Mouse (Mus musculus): ENCODE data around the gene Dguok. TPM values are rescaled to one million over a fixed set of nuclear protein-coding genes. Genes with fewer than 3 reads are reported as not detected.

Gene Dguok
- polyA plus RNA-seq, 1 experiment from 2014 or later = 72.2 TPM

GRCm38 (mm10) chr6:83439119-83439767, 67.5 kb downstream of the Dguok start:
- H3K27ac ChIP-seq (replicated peaks) = peak overlapping the region; percentile 97
- no peak for ATAC-seq (replicated peaks)
- WGBS = 70% methylated on average over 13 of the region's 13 CpGs

GRCm38 (mm10) chr6:83438584-83438983, 68.2 kb downstream of the Dguok start:
- H3K4me2 ChIP-seq (replicated peaks) = peak overlapping the region; percentile 70
- WGBS = 42% methylated on average over 3 of the region's 3 CpGs
- H3K4me3 ChIP-seq = peak overlapping the region; percentile 83; the same call in 1 of the 2 replicates
- H3K9ac ChIP-seq (replicated peaks) = 0 out of 2 replicates have a peak overlapping the region, but pooled peaks have one; percentile 8
- H3K9me3 ChIP-seq = no peaks in the 10 kb centered on the region
- H3K27me3 ChIP-seq = no peaks in the 10 kb centered on the region
- H3K4me1 ChIP-seq = peaks cover 87% of the 10 kb centered on the region
- H3K36me3 ChIP-seq = no peaks in the 10 kb centered on the region
- peak overlapping the region; percentile 97; the same call in 1 of the 2 replicates for H3K27ac ChIP-seq (replicated peaks)
- no peak for ATAC-seq (replicated peaks)

More at GRCm38 (mm10) chr6:83439119-83439767, 67.5 kb downstream of the Dguok start:
- H3K9me3 ChIP-seq = no peaks in the 10 kb centered on the region
- H3K4me3 ChIP-seq = peak overlapping the region; percentile 83
- H3K27me3 ChIP-seq = no peaks in the 10 kb centered on the region
- peak overlapping the region; percentile 70 for H3K4me2 ChIP-seq (replicated peaks)
- peak overlapping the region; percentile 90 for H3K9ac ChIP-seq (replicated peaks)
- peaks cover 87% of the 10 kb centered on the region for H3K4me1 ChIP-seq
- no peaks in the 10 kb centered on the region for H3K36me3 ChIP-seq

GRCm38 (mm10) chr6:83437802-83438201, 69.0 kb downstream of the Dguok start:
- ATAC-seq (replicated peaks) = no peak

DNA sequence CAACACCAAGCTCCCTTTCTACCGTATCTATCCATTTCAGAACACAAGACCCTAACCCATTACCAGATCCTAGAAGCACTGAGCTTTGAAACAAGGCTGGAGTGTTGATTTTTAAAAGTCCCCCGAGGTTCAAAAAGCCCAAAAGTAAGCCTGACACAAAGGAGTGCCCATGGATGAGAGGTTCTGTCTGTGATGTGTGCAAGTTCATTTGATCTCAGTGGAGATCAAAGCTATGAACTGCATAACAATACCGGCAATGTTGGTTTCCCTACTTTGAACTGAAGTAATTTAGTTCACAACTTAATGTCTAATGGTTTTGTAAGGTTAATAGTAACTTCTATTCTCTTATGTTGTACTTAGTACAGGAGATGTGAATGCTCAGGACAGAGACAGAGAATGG, 69.5 kb downstream of the Dguok start:
- no peak for ATAC-seq (replicated peaks)
- no peaks in the 10 kb centered on the region for H3K9me3 ChIP-seq
- WGBS = 76% methylated on average over 3 of the region's 3 CpGs
- no peak overlapping the region for H3K9ac ChIP-seq (replicated peaks)
- peaks cover 4% of the 10 kb centered on the region; the same call in 1 of the 2 replicates for H3K36me3 ChIP-seq
- H3K4me1 ChIP-seq = peaks cover 84% of the 10 kb centered on the region
- H3K4me3 ChIP-seq = no peak overlapping the region
- H3K4me2 ChIP-seq (replicated peaks) = no peak overlapping the region
- H3K27ac ChIP-seq (replicated peaks) = no peak overlapping the region
- no peaks in the 10 kb centered on the region for H3K27me3 ChIP-seq

More at GRCm38 (mm10) chr6:83437802-83438201, 69.0 kb downstream of the Dguok start:
- Histone ChIP-seq H3K36me3 (no peaks in the 10 kb centered on the region; the same call in 1 of the 2 replicates), H3K4me1 (peaks cover 84% of the 10 kb centered on the region), H3K9ac (replicated peaks) (no peak overlapping the region), H3K4me2 (replicated peaks) (peak overlapping the region; percentile 70), H3K27ac (replicated peaks) (no peak overlapping the region), H3K4me3 (no peak overlapping the region), H3K9me3 (no peaks in the 10 kb centered on the region), H3K27me3 (no peaks in the 10 kb centered on the region)
- 22% methylated on average over 3 of the region's 3 CpGs for WGBS

DNA sequence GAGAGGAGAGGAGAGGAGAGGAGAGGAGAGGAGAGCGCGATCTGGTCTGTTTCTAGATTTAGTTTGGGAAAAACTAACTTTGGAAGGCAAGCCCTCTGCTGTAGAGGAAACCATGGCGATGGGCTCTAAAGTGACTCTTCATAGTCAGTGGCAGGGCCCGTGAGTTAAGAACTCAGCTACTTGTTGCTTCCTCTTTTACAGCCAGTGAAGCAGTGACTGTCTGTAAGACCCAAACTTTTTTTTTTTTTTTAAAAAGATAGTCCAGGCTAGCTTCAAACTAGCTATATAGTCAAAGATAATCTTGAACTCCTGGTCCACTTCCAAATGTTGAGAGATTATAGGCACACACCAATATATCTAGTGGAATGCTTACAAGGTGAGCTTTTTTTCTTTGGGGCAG, 70.2 kb downstream of the Dguok start:
- Histone ChIP-seq H3K27ac (replicated peaks) (no peak overlapping the region), H3K4me1 (peaks cover 84% of the 10 kb centered on the region), H3K4me2 (replicated peaks) (no peak overlapping the region), H3K9ac (replicated peaks) (no peak overlapping the region), H3K9me3 (no peaks in the 10 kb centered on the region), H3K4me3 (no peak overlapping the region), H3K27me3 (no peaks in the 10 kb centered on the region), H3K36me3 (peaks cover 5% of the 10 kb centered on the region; the same call in 1 of the 2 replicates)
- no peak for ATAC-seq (replicated peaks)
- 80% methylated on average over 4 of the region's 4 CpGs for WGBS

GRCm38 (mm10) chr6:83435174-83435573, 71.6 kb downstream of the Dguok start:
- no peak overlapping the region for H3K9ac ChIP-seq (replicated peaks)
- no peaks in the 10 kb centered on the region for H3K27me3 ChIP-seq
- 11% methylated on average over 5 of the region's 5 CpGs for WGBS
- no peak for ATAC-seq (replicated peaks)
- 0 out of 2 replicates have a peak overlapping the region, but pooled peaks have one; percentile 1 for H3K27ac ChIP-seq (replicated peaks)
- no peaks in the 10 kb centered on the region for H3K9me3 ChIP-seq
- H3K36me3 ChIP-seq = peaks cover 5% of the 10 kb centered on the region; the same call in 1 of the 2 replicates
- peaks cover 86% of the 10 kb centered on the region for H3K4me1 ChIP-seq
- H3K4me3 ChIP-seq = no peak overlapping the region
- no peak overlapping the region for H3K4me2 ChIP-seq (replicated peaks)

DNA sequence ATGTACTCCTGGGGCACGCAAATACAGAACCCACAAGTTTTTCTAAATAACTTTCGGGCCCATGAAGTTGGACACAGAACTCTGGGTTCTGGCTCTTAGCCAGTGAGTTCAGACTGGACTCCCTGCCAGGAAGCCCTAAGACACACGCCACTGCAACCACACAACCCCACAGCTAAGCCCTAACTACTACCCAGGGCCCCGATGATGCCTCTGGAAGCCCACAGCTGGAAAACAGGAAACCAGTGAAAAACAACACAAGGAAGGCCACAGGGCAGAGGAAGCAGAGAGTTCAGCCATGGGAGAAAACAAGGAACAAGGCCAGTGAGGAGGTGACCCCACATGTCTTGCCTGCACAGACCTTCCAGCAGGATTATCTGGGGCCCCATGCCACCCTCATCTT, 73.2 kb downstream of the Dguok start:
- Histone ChIP-seq H3K9ac (replicated peaks) (no peak overlapping the region), H3K9me3 (no peaks in the 10 kb centered on the region), H3K4me1 (peaks cover 81% of the 10 kb centered on the region), H3K27me3 (no peaks in the 10 kb centered on the region), H3K4me3 (no peak overlapping the region), H3K36me3 (peaks cover 5% of the 10 kb centered on the region; the same call in 1 of the 2 replicates), H3K4me2 (replicated peaks) (no peak overlapping the region), H3K27ac (replicated peaks) (no peak overlapping the region)
- no peak for ATAC-seq (replicated peaks)
- 79% methylated on average over 4 of the region's 4 CpGs for WGBS

DNA sequence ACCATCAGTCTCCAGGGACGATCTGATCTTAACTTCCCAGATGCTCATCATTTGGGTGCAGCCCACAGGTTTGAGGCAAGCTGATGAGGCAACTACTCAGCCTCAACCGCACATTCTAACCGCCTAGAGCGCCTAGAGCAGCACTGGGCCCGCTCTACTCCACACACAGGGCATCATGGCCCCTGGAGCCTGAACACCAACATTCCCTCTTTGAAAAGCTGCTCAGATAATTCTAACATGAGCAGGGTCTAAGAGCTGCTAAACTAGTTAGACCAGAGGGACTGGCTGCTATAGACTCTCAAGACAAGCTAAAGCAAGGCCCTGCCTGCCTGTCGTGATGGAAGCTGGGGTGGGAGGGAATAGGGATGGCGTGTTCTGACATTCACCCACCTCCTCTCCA, 73.8 kb downstream of the Dguok start:
- H3K36me3 ChIP-seq = peaks cover 5% of the 10 kb centered on the region; the same call in 1 of the 2 replicates
- 86% methylated on average over 7 of the region's 7 CpGs for WGBS
- no peaks in the 10 kb centered on the region for H3K27me3 ChIP-seq
- ATAC-seq (replicated peaks) = no peak
- H3K9me3 ChIP-seq = no peaks in the 10 kb centered on the region
- no peak overlapping the region for H3K9ac ChIP-seq (replicated peaks)
- H3K4me1 ChIP-seq = peaks cover 81% of the 10 kb centered on the region
- H3K4me2 ChIP-seq (replicated peaks) = no peak overlapping the region
- no peak overlapping the region for H3K27ac ChIP-seq (replicated peaks)
- no peak overlapping the region for H3K4me3 ChIP-seq

Other genes starting within 250 kb of the Dguok start
- gene Mthfd2, start 181.1 kb downstream of the Dguok start, polyA plus RNA-seq (2015; fragmentation: Nextera tagmentation; extraction: Ambion mirVana) = 25.4 and 25.6 TPM in 2 replicates
- gene Mob1a, start 181.0 kb downstream of the Dguok start, polyA plus RNA-seq (2015; fragmentation: Nextera tagmentation; extraction: Ambion mirVana) = 32.4 and 32.8 TPM in 2 replicates
- 58.8 and 59.7 TPM in 2 replicates for gene Bola3, start 157.8 kb downstream of the Dguok start, polyA plus RNA-seq (2015; fragmentation: Nextera tagmentation; extraction: Ambion mirVana)
- gene Tet3, start 47.9 kb downstream of the Dguok start, polyA plus RNA-seq (2015; fragmentation: Nextera tagmentation; extraction: Ambion mirVana) = 71.3 and 73.7 TPM in 2 replicates
- gene Actg2, start 29.3 kb upstream of the Dguok start, polyA plus RNA-seq (2015; fragmentation: Nextera tagmentation; extraction: Ambion mirVana) = 1.1 TPM in 2 replicates
- gene Stambp, start 65.8 kb upstream of the Dguok start, polyA plus RNA-seq (2015; fragmentation: Nextera tagmentation; extraction: Ambion mirVana) = 49.6 and 52.4 TPM in 2 replicates
- gene Clec4f, start 149.2 kb upstream of the Dguok start, polyA plus RNA-seq (2015; fragmentation: Nextera tagmentation; extraction: Ambion mirVana) = not detected in 2 replicates
- not detected in 2 replicates for gene Cd207, start 170.9 kb upstream of the Dguok start, polyA plus RNA-seq (2015; fragmentation: Nextera tagmentation; extraction: Ambion mirVana)
- gene Vax2, start 204.3 kb upstream of the Dguok start, polyA plus RNA-seq (2015; fragmentation: Nextera tagmentation; extraction: Ambion mirVana) = 0.14 and 0.15 TPM in 2 replicates
- gene Atp6v1b1, start 236.0 kb upstream of the Dguok start, polyA plus RNA-seq (2015; fragmentation: Nextera tagmentation; extraction: Ambion mirVana) = 0.43 and 0.53 TPM in 2 replicates